Mouse (Mus musculus) cerebellum, adult (tissue): ENCODE data around the gene Zfp444.
"Not testable (repeated sequence)": the region's sequence is repeated elsewhere in the genome, so short reads cannot be mapped to it uniquely, and the experiment has no call there.

ENCODE experiments used
- ATAC-seq: cut with Nextera tagmentation; 2 replicates; pipeline ENCODE4 v1.9.2; 2017; ENCODE audit warnings: mild to moderate bottlenecking, moderate library complexity, mixed read lengths; ENCODE audit not compliant: insufficient number of reproducible peaks, low FRiP score, low TSS enrichment

Gene Zfp444

DNA sequence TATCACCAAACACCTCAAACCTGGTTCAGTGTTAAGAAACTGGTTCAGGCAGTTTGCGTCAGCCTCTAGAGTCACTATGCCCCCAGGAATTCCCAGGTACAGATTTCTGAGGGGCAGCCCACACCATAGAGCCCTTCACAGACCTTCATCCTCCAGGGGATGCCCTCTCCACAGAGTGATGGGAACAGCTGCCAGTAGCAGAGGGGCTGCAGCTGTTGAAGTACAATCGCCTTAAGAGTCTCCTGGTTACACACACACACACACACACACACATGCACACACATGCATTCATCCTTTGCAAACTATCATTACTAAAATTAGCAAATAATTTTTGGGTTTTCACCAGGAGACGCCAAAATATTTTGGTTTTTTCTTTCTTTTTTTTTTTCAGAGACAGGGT, 12.4 kb upstream of the Zfp444 start:
- no peak for ATAC-seq

GRCm38 (mm10) chr7:6161541-6161940, 10.5 kb upstream of the Zfp444 start:
- ATAC-seq, result no peak

- ATAC-seq, result no peak
Measured at GRCm38 (mm10) chr7:6162172-6162571, 9.9 kb upstream of the Zfp444 start.

- no peak for ATAC-seq
Measured at GRCm38 (mm10) chr7:6164671-6165070, 7.4 kb upstream of the Zfp444 start.

GRCm38 (mm10) chr7:6169403-6169802, 2.6 kb upstream of the Zfp444 start:
- no peak for ATAC-seq

DNA sequence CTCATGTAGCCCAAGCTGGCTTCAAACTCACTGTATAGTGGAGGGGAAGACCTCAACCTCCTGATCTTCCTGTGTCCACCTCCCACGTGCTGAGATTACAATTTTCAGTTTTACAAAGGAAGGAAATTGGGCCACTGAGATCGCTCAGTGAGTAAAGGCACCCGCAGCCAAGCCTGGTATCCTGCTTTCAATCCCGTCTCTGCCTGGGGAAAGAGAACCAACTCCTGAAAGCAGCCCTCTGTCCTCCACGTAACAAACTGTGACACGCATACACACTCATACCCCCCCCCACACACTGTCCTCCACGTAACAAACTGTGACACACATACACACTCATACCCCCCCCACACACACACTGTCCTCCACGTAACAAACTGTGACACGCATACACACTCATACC, 1.6 kb upstream of the Zfp444 start:
- no peak for ATAC-seq

DNA sequence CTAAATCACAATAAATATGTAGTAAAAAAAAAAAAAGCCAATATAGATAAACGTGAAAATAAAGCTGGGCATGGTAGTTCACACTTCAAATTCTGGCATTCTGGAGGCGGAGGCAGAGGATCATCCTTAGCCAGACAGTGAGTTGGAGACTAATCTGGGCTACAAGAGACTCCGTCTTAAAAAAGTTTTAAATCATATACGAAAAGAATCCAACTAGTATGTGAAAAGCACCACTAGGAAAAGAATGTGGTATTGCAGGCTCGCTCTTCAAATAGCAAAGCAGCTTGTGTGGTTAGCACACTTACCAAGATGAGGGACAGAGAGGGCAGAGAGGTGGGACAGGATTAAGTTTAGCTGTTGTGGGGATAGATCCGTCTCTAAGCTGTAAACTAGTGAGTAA, 1.2 kb upstream of the Zfp444 start:
- ATAC-seq, result no peak

DNA sequence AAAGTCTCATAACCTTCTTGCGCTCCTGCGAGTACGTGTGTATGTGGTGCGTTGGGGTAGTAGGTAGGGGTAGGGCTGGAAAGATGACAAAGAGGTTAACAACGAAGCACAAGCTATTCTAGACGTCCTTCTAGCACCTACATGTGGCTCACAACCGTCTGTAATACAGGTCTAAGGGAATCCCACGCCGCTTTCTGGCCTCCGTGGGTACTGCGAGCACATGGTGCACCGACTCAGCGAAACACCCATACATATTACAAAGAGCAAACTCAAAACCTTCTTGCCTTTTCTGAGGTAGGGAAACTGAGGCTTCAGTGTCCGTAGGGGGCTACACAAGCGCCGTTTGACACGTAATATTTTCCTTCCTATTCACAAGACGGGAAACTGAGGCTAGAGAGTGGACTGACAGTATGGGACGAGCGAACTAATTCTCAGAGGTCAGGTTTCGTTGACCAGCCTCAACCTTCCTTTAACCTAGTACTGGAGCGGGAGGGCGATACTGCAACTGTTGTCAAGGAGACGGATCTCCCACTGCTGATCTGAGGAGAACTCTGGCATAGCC, 501 bp upstream of the Zfp444 start:
- peak; percentile 56 for ATAC-seq

GRCm38 (mm10) chr7:6172674-6173244, 733 bp downstream of the Zfp444 start:
- ATAC-seq, result no peak

DNA sequence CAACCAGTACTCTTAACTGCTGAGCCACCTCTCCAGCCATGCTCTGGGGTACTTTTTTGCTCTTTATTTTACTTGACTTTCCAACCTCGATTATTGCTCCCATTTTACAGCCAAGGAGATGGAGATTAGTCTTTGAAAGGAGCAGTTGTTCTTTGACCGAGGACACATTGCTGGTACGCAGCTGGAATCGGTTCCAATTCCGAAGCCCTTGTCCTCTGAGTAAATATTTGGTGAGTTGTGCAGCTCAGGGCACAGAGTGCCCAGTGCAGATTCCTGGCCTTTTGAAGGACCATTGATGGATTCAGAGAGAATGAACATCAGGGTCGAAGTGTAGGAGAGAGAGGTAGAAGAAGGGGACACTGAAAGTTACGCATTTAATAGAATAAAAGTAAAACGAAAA, 1.8 kb downstream of the Zfp444 start:
- ATAC-seq, result no peak

- ATAC-seq, result not testable (repeated sequence)
Measured at GRCm38 (mm10) chr7:6174365-6174987, 2.5 kb downstream of the Zfp444 start.

DNA sequence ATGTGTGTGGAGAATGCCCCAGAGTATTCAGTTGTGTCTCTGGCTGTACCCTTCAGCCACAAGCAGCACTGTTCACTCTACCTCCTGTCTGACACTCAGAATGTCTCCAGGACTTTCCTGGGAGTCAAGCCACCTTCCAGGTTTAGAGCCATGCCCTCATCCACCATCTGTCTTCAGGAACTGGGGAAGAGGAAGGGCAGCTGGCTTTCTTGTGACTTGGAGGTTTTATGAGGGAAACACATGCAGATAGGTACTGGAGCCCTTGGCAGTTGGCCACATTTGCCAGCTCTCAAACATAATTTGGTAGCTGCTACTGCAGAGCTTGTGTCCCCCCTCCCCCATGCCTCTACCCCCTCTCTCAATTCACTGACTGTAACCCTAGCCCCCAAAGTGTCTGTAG, 7.0 kb downstream of the Zfp444 start:
- ATAC-seq, result peak; percentile 74; the same call in 1 of the 2 replicates

DNA sequence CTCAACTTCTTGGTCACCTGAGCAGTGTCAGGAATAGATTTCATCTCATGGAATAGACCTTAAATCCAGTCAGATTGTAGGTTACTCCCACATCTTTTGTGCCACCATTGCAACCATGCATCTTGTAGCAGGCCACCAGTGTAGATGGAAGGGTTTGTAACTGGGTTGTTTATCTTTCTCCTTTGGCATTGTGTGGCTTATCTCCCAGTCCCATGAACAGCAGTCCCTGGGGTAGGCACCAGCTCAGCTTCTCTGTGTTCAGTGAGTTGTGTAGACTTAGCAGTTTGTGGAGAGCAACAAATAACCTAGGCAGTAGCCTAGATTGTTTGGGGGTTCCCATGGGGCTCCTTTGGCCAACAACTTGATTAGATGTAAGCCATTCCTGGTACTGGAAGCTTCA, 10.9 kb downstream of the Zfp444 start:
- ATAC-seq, result no peak

GRCm38 (mm10) chr7:6183802-6184201, 11.8 kb downstream of the Zfp444 start:
- ATAC-seq, result peak; percentile 84

DNA sequence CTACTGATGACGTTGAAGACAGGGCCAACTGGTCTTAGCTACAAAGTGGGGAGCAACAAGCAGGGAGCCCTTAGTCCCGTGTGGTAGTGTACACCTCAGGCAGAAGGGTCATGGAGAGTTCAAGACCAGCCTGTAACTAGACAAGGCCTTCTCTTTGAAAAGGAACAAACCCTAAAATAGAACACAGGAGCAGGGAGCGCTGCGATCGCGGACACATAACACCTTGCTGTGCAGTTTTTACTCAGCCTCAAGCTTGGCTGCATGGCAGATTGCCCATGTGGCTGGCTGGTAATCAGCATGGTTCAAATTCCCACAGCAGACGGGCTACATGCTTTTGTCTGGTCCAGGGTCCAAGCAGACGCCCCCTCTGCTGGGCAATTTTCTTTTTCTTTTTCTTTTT, 12.5 kb downstream of the Zfp444 start:
- 0 out of 2 replicates have a peak, but pooled peaks have one; percentile 43 for ATAC-seq

- no peak for ATAC-seq
Measured at GRCm38 (mm10) chr7:6185391-6185790, 13.4 kb downstream of the Zfp444 start.

DNA sequence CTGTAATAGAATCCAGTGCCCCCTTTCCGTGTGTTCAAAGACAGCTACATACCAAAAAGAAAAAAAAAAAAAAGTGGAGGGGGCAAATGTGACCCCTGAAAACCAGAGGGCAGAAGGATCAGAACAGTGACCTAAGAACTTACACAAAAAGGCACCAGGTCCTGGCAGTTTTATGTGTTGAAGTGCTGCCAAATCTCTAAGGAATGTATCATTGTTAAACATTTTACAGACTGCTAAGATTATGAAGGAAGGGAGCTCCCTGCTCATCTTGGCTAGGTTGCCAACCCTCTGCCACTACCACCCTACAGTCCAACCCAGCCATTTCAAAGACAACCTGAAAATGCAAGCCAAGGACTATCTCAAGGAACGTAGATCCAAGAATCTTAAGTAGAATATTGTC, 14.2 kb downstream of the Zfp444 start:
- ATAC-seq, result no peak

DNA sequence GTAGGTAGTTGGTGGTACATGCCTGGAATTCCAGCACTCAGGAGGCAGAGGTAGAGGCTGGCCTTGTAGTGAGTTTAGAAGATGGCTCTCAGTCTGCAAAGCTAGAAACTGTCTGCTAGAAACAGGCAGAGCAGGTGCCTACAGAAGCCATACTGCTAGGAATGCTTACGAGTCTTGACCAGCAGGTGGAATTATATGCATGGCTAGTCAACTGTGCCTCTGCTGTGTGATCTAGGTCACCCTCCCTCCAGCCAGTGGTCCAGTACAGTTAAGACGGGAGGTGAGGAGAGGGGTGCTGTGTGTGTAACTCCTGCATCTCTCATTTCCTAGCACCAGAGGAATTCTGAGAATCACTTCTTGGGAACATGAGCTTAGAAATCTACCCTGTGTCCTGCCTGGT, 14.7 kb downstream of the Zfp444 start:
- no peak for ATAC-seq

DNA sequence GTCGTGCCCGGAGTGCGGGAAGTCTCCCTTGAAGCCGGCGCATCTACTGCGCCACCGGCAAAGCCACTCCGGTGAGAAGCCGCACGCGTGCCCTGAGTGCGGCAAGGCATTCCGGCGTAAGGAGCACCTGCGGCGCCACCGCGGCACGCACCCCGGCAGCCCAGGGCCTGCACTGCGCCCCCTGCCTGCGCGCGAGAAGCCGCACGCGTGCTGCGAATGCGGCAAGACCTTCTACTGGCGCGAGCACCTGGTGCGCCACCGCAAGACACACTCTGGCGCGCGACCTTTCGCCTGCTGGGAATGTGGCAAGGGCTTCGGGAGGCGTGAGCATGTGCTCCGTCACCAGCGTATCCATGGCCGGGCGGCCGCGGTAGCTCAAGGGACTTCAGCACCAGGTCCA, 17.5 kb downstream of the Zfp444 start:
- ATAC-seq, result no peak

DNA sequence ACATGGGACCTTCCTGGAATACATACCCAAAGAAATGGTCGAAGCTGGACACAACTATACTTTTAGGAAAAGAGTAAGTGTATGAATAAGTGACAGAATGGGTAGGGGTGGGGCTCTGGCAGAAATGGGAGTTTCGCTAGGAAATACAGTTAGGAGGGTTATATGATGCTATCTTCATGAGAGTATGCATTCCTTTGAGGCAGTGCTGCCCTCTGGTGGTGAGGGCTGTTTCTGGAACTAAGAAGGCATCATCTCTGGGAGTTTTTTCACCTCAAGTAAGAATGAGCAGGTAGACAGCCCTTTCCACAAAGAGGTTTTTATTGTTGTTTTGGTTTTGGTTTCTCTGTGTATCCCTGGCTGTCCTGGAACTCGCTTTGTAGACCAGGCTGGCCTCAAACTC, 19.4 kb downstream of the Zfp444 start:
- no peak for ATAC-seq

DNA sequence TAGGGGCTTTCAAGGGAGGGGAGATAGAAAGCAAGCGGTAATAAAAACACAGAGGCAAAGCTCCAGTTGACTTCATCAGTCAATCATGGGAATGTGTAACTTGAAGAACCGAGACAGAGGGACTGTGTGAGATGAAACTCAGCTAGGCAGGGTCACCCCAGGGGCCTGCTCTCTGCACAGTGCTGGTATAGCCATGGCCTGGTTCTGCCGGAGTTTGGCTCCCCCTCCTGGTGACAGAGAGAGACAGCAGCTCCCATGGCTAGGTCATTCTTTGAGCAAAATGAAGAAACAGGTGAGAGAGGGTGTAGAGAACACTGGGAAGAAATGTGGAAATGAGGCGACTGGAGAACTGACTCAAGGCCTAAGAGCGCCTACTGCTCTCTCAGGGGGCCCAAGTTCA, 22.1 kb downstream of the Zfp444 start:
- peak; percentile 74 for ATAC-seq

- no peak for ATAC-seq
Measured at GRCm38 (mm10) chr7:6195777-6196176, 23.8 kb downstream of the Zfp444 start.
